9 mouse cellular contexts compared by ENCODE assay signal in genomic region chrX:141723936-141724335, GRCm38 (mm10). TPM values are rescaled to one million over a fixed set of nuclear protein-coding genes. Genes with fewer than 3 reads are reported as not detected.
DNase-seq lines count a peak whose midpoint lies in the region; ATAC-seq lines count a peak whose summit lies in the region.
"Had no signal": no experiment of that assay in that cellular context is flagged by ENCODE, and none has a peak within 500 bp of the region (broad histone marks: within the 10 kb centered on the region; RNA-seq: fewer than 3 reads in every experiment).

No protein-coding gene starts in this region.

- no peak for DNase-seq in heart, postnatal 25 days (ENCODE audit: low spot score)
- peak; percentile 16 for DNase-seq in embryonic facial prominence, embryonic 14.5 days (ENCODE audit: low spot score)
- peak; percentile 1 to 5 for DNase-seq in kidney, adult 8-10 months
- no peak for DNase-seq in layer of hippocampus, postnatal 25 days (ENCODE audit: extremely low spot score in 1 of 2, low spot score in 1 of 2)
- DNase-seq in left cerebral cortex, adult 9 months (ENCODE audit: low spot score in 2 of 2): no peak
- no peak for DNase-seq in Muller cell, postnatal 12 days (ENCODE audit: inconsistent ontology term)

- no peak overlapping the region for H3K9ac ChIP-seq in heart, embryonic 13.5 days
- no peak overlapping the region for H3K9ac ChIP-seq in embryonic facial prominence, embryonic 14.5 days (ENCODE audit: low read depth, low read length)
- no peak overlapping the region for H3K9ac ChIP-seq in neural tube, embryonic 12.5 days

- peak overlapping the region; percentile 52 for H3K4me3 ChIP-seq in heart, embryonic 13.5 days
- H3K4me3 ChIP-seq in embryonic facial prominence, embryonic 14.5 days (ENCODE audit: low read depth, low read length): peak overlapping the region; percentile 39
- peak overlapping the region; percentile 43 for H3K4me3 ChIP-seq in neural tube, embryonic 12.5 days

- H3K36me3 ChIP-seq in heart, embryonic 13.5 days: no peaks in the 10 kb centered on the region
- H3K36me3 ChIP-seq in embryonic facial prominence, embryonic 14.5 days (ENCODE audit: control insufficient read depth, insufficient read depth, low read length): no peaks in the 10 kb centered on the region
- H3K36me3 ChIP-seq in neural tube, embryonic 12.5 days: no peaks in the 10 kb centered on the region

- no peaks in the 10 kb centered on the region; the same call in 1 of the 2 replicates for H3K4me1 ChIP-seq in heart, embryonic 13.5 days
- H3K4me1 ChIP-seq in embryonic facial prominence, embryonic 14.5 days (ENCODE audit: control insufficient read depth, insufficient read depth, low read length): no peaks in the 10 kb centered on the region
- H3K4me1 ChIP-seq in neural tube, embryonic 12.5 days: no peaks in the 10 kb centered on the region

- 14% methylated on average over 16 of the region's 16 CpGs for WGBS in heart, embryonic 13.5 days
- 23% methylated on average over 12 of the region's 16 CpGs for WGBS in embryonic facial prominence, embryonic 14.5 days
- WGBS in neural tube, embryonic 12.5 days: 23% methylated on average over 16 of the region's 16 CpGs

- H3K9me3 ChIP-seq in heart, embryonic 13.5 days: no peaks in the 10 kb centered on the region
- H3K9me3 ChIP-seq in embryonic facial prominence, embryonic 14.5 days (ENCODE audit: control insufficient read depth, low read length): no peaks in the 10 kb centered on the region
- no peaks in the 10 kb centered on the region for H3K9me3 ChIP-seq in neural tube, embryonic 12.5 days

- ATAC-seq in heart, embryonic 13.5 days (ENCODE audit: extremely low read depth, insufficient number of reproducible peaks, low FRiP score, low TSS enrichment): no peak
- ATAC-seq in embryonic facial prominence, embryonic 14.5 days (ENCODE audit: low read depth): peak; percentile 45; the same call in 1 of the 2 replicates
- ATAC-seq in neural tube, embryonic 12.5 days (ENCODE audit: low FRiP score, low read depth): no peak

- intact Hi-C loops in heart, postnatal 25 days (cut with DNase I): no loop called here

- H3K27me3 ChIP-seq in heart, embryonic 13.5 days (replicated peaks): peaks cover 85% of the 10 kb centered on the region
- peaks cover 85% of the 10 kb centered on the region for H3K27me3 ChIP-seq in embryonic facial prominence, embryonic 14.5 days (replicated peaks; ENCODE audit: control insufficient read depth, insufficient read depth, low read length)
- H3K27me3 ChIP-seq in neural tube, embryonic 12.5 days (replicated peaks): peaks cover 67% of the 10 kb centered on the region
- H3K27me3 ChIP-seq: CH12.LX had no signal

- no peak overlapping the region for H3K27ac ChIP-seq in heart, embryonic 13.5 days (replicated peaks)
- H3K27ac ChIP-seq in embryonic facial prominence, embryonic 14.5 days (replicated peaks; ENCODE audit: low read depth, low read length): no peak overlapping the region
- H3K27ac ChIP-seq in neural tube, embryonic 12.5 days: no peak overlapping the region

- H3K4me2 ChIP-seq in heart, embryonic 13.5 days: peak overlapping the region; percentile 72
- peak overlapping the region; percentile 65 for H3K4me2 ChIP-seq in embryonic facial prominence, embryonic 14.5 days (ENCODE audit: low read depth, low read length)
- H3K4me2 ChIP-seq in neural tube, embryonic 12.5 days (replicated peaks): peak overlapping the region; percentile 68

RNA-seq across cellular contexts. Expression of gene Irs4, which starts 1.1 kb away (rescaled TPM):
- 0.03 and 0.05 TPM in 2 replicates for polyA plus RNA-seq in heart, embryonic 13.5 days (2015; fragmentation: Nextera tagmentation; extraction: Ambion mirVana)
- total RNA-seq in heart, postnatal 25 days (2021): not detected
- polyA plus RNA-seq in embryonic facial prominence, embryonic 14.5 days (2014; fragmentation: Nextera tagmentation; extraction: Ambion mirVana): 2.4 and 3.4 TPM in 2 replicates
- 0.08 and 0.11 TPM in 2 replicates for polyA plus RNA-seq in neural tube, embryonic 12.5 days (2016; fragmentation: Nextera tagmentation; extraction: Ambion mirVana)
- total RNA-seq in layer of hippocampus, postnatal 25 days (2021): under 1 TPM; 0.05 to 0.22 TPM
- total RNA-seq: CH12.LX had no signal

Comparison
In these comparisons a context has a peak if more than half of its experiments do, and no peak if none do; other contexts are left out.
1. DNase-seq: peak in embryonic facial prominence, embryonic 14.5 days (single experiment) and kidney, adult 8-10 months (2 of 2); none in heart, postnatal 25 days (single experiment), layer of hippocampus, postnatal 25 days (0 of 2), left cerebral cortex, adult 9 months (0 of 2) and Muller cell, postnatal 12 days (single experiment).
2. Peak in every context shown above with its lines, with median percentiles within 50 percentile points of each other: H3K4me2 ChIP-seq and H3K4me3 ChIP-seq.